Mouse (Mus musculus): ENCODE data around the gene Taf6l. TPM values are rescaled to one million over a fixed set of nuclear protein-coding genes. Genes with fewer than 3 reads are reported as not detected.

The Taf6l gene
- 18.3 and 19.7 TPM in 2 replicates for polyA plus RNA-seq (2014; fragmentation: Nextera tagmentation; extraction: Ambion mirVana)

- DNase-seq (ENCODE audit: low spot score), result peak; percentile 98
- peak within 1 kb of the TSS; percentile 72 for H3K27ac ChIP-seq (ENCODE audit: low read depth, low read length)
- no peaks in the 10 kb centered on the region for H3K4me1 ChIP-seq (ENCODE audit: control insufficient read depth, insufficient read depth, low read length)
- peak within 1 kb of the TSS; percentile 50 for H3K4me3 ChIP-seq (ENCODE audit: low read depth, low read length)
- H3K9me3 ChIP-seq (replicated peaks; ENCODE audit: control insufficient read depth, low read length), result no peaks in the 10 kb centered on the region
- peaks cover 25% of the 10 kb centered on the region for H3K36me3 ChIP-seq (ENCODE audit: control insufficient read depth, insufficient read depth, low read length)
- under 1% methylated on average over 32 of the region's 32 CpGs for WGBS
- peak; percentile 100 for ATAC-seq
- H3K27me3 ChIP-seq (replicated peaks; ENCODE audit: control insufficient read depth, insufficient read depth, low read length), result no peaks in the 10 kb centered on the region
- peak within 1 kb of the TSS; percentile 71 for H3K9ac ChIP-seq (ENCODE audit: low read length)
- H3K4me2 ChIP-seq (ENCODE audit: low read length), result peak within 1 kb of the TSS; percentile 69
Observed at GRCm38 (mm10) chr19:8786008-8786781, at the start of gene Taf6l. TSS of gene Taf6l (minus strand) at chr19:8786417.

GRCm38 (mm10) chr19:8832971-8833370 lies 46.8 kb upstream of the Taf6l start:
- WGBS, result 89% methylated on average over 4 of the region's 4 CpGs
- ATAC-seq (no peak), DNase-seq (ENCODE audit: low spot score) (no peak)
- Histone ChIP-seq H3K9me3 (replicated peaks; ENCODE audit: control insufficient read depth, low read length) (no peaks in the 10 kb centered on the region), H3K36me3 (ENCODE audit: control insufficient read depth, insufficient read depth, low read length) (peaks cover 79% of the 10 kb centered on the region), H3K27ac (ENCODE audit: low read depth, low read length) (no peak overlapping the region), H3K4me1 (ENCODE audit: control insufficient read depth, insufficient read depth, low read length) (peaks cover 4% of the 10 kb centered on the region; the same call in 1 of the 2 replicates), H3K4me3 (ENCODE audit: low read depth, low read length) (no peak overlapping the region), H3K27me3 (replicated peaks; ENCODE audit: control insufficient read depth, insufficient read depth, low read length) (no peaks in the 10 kb centered on the region), H3K4me2 (ENCODE audit: low read length) (no peak overlapping the region), H3K9ac (ENCODE audit: low read length) (no peak overlapping the region)

GRCm38 (mm10) chr19:8831262-8831661 lies 45.0 kb upstream of the Taf6l start:
- H3K36me3 ChIP-seq (ENCODE audit: control insufficient read depth, insufficient read depth, low read length), result peaks cover 94% of the 10 kb centered on the region
- no peaks in the 10 kb centered on the region for H3K27me3 ChIP-seq (replicated peaks; ENCODE audit: control insufficient read depth, insufficient read depth, low read length)
- H3K4me3 ChIP-seq (ENCODE audit: low read depth, low read length), result no peak overlapping the region
- H3K27ac ChIP-seq (ENCODE audit: low read depth, low read length), result no peak overlapping the region
- WGBS, result 84% methylated on average over 11 of the region's 11 CpGs
- no peak overlapping the region for H3K9ac ChIP-seq (ENCODE audit: low read length)
- no peak overlapping the region for H3K4me2 ChIP-seq (ENCODE audit: low read length)
- no peak for ATAC-seq
- H3K9me3 ChIP-seq (replicated peaks; ENCODE audit: control insufficient read depth, low read length), result no peaks in the 10 kb centered on the region
- DNase-seq (ENCODE audit: low spot score), result no peak
- H3K4me1 ChIP-seq (ENCODE audit: control insufficient read depth, insufficient read depth, low read length), result no peaks in the 10 kb centered on the region

GRCm38 (mm10) chr19:8830664-8831063 lies 44.4 kb upstream of the Taf6l start:
- Histone ChIP-seq H3K36me3 (ENCODE audit: control insufficient read depth, insufficient read depth, low read length) (peaks cover 97% of the 10 kb centered on the region), H3K9me3 (replicated peaks; ENCODE audit: control insufficient read depth, low read length) (no peaks in the 10 kb centered on the region), H3K9ac (ENCODE audit: low read length) (no peak overlapping the region), H3K27me3 (replicated peaks; ENCODE audit: control insufficient read depth, insufficient read depth, low read length) (no peaks in the 10 kb centered on the region), H3K4me3 (ENCODE audit: low read depth, low read length) (no peak overlapping the region), H3K27ac (ENCODE audit: low read depth, low read length) (no peak overlapping the region), H3K4me1 (ENCODE audit: control insufficient read depth, insufficient read depth, low read length) (no peaks in the 10 kb centered on the region), H3K4me2 (ENCODE audit: low read length) (no peak overlapping the region)
- peak; percentile 44 for DNase-seq (ENCODE audit: low spot score)
- 0 out of 2 replicates have a peak, but pooled peaks have one; percentile 20 for ATAC-seq
- WGBS, result 88% methylated on average over 8 of the region's 8 CpGs

GRCm38 (mm10) chr19:8829660-8830059 lies 43.4 kb upstream of the Taf6l start, which contains the start of gene AC129217.1:
TSS of gene AC129217.1 (plus strand) at chr19:8829773.
- H3K9ac ChIP-seq (ENCODE audit: low read length), result no peak within 1 kb of the TSS
- no peak within 1 kb of the TSS for H3K27ac ChIP-seq (ENCODE audit: low read depth, low read length)
- H3K36me3 ChIP-seq (ENCODE audit: control insufficient read depth, insufficient read depth, low read length), result peaks cover 98% of the 10 kb centered on the region
- H3K4me2 ChIP-seq (ENCODE audit: low read length), result no peak within 1 kb of the TSS
- H3K4me1 ChIP-seq (ENCODE audit: control insufficient read depth, insufficient read depth, low read length), result no peaks in the 10 kb centered on the region
- DNase-seq (ENCODE audit: low spot score) (no peak), ATAC-seq (no peak)
- H3K4me3 ChIP-seq (ENCODE audit: low read depth, low read length), result no peak within 1 kb of the TSS
- no peaks in the 10 kb centered on the region for H3K27me3 ChIP-seq (replicated peaks; ENCODE audit: control insufficient read depth, insufficient read depth, low read length)
- H3K9me3 ChIP-seq (replicated peaks; ENCODE audit: control insufficient read depth, low read length), result no peaks in the 10 kb centered on the region
- WGBS, result 85% methylated on average over 8 of the region's 8 CpGs

- Histone ChIP-seq H3K36me3 (ENCODE audit: control insufficient read depth, insufficient read depth, low read length) (peaks cover 48% of the 10 kb centered on the region), H3K4me2 (ENCODE audit: low read length) (peak overlapping the region; percentile 88), H3K4me1 (ENCODE audit: control insufficient read depth, insufficient read depth, low read length) (peaks cover 26% of the 10 kb centered on the region), H3K27me3 (replicated peaks; ENCODE audit: control insufficient read depth, insufficient read depth, low read length) (no peaks in the 10 kb centered on the region), H3K9me3 (replicated peaks; ENCODE audit: control insufficient read depth, low read length) (no peaks in the 10 kb centered on the region), H3K4me3 (ENCODE audit: low read depth, low read length) (peak overlapping the region; percentile 99), H3K27ac (ENCODE audit: low read depth, low read length) (no peak overlapping the region), H3K9ac (ENCODE audit: low read length) (peak overlapping the region; percentile 95)
- WGBS, result 73% methylated on average over 8 of the region's 8 CpGs
- no peak for DNase-seq (ENCODE audit: low spot score)
- ATAC-seq, result no peak
Observed at GRCm38 (mm10) chr19:8822696-8823095, 36.5 kb upstream of the Taf6l start.

GRCm38 (mm10) chr19:8821146-8821545 lies 34.9 kb upstream of the Taf6l start:
- peak overlapping the region; percentile 99 for H3K4me3 ChIP-seq (ENCODE audit: low read depth, low read length)
- no peaks in the 10 kb centered on the region for H3K9me3 ChIP-seq (replicated peaks; ENCODE audit: control insufficient read depth, low read length)
- peaks cover 34% of the 10 kb centered on the region for H3K36me3 ChIP-seq (ENCODE audit: control insufficient read depth, insufficient read depth, low read length)
- no peak overlapping the region for H3K27ac ChIP-seq (ENCODE audit: low read depth, low read length)
- DNase-seq (ENCODE audit: low spot score) (no peak), ATAC-seq (no peak)
- H3K4me1 ChIP-seq (ENCODE audit: control insufficient read depth, insufficient read depth, low read length), result peaks cover 35% of the 10 kb centered on the region
- peak overlapping the region; percentile 95 for H3K9ac ChIP-seq (ENCODE audit: low read length)
- WGBS, result 3% methylated on average over 7 of the region's 7 CpGs
- no peaks in the 10 kb centered on the region for H3K27me3 ChIP-seq (replicated peaks; ENCODE audit: control insufficient read depth, insufficient read depth, low read length)
- peak overlapping the region; percentile 88 for H3K4me2 ChIP-seq (ENCODE audit: low read length)

- ATAC-seq (peak; percentile 10; the same call in 1 of the 2 replicates), DNase-seq (ENCODE audit: low spot score) (no peak)
- peak overlapping the region; percentile 95 for H3K9ac ChIP-seq (ENCODE audit: low read length)
- H3K4me2 ChIP-seq (ENCODE audit: low read length), result peak overlapping the region; percentile 88
- 0% methylated on average over 37 of the region's 48 CpGs for WGBS
- H3K36me3 ChIP-seq (ENCODE audit: control insufficient read depth, insufficient read depth, low read length), result peaks cover 31% of the 10 kb centered on the region
- H3K4me3 ChIP-seq (ENCODE audit: low read depth, low read length), result peak overlapping the region; percentile 99
- no peaks in the 10 kb centered on the region for H3K9me3 ChIP-seq (replicated peaks; ENCODE audit: control insufficient read depth, low read length)
- H3K27me3 ChIP-seq (replicated peaks; ENCODE audit: control insufficient read depth, insufficient read depth, low read length), result no peaks in the 10 kb centered on the region
- H3K4me1 ChIP-seq (ENCODE audit: control insufficient read depth, insufficient read depth, low read length), result peaks cover 38% of the 10 kb centered on the region
- peak overlapping the region; percentile 99 for H3K27ac ChIP-seq (ENCODE audit: low read depth, low read length)
Observed at GRCm38 (mm10) chr19:8820424-8820956, 34.3 kb upstream of the Taf6l start.

All from forebrain, embryonic 14.5 days (tissue).